Mouse (Mus musculus) adrenal gland, postnatal 14 days (tissue): ENCODE measurements at regions not wholly inside any gene's neighbourhood (a gene's known extent, or its start where the extent isn't known, plus 50 kb on each side); places are given as distances from the start of the nearest gene placed in this dataset.

Experiments
- DNase-seq: peaks from one replicate; pipeline ENCODE4 v3.0.0; 2021; ENCODE audit warnings: mixed read lengths

DNA sequence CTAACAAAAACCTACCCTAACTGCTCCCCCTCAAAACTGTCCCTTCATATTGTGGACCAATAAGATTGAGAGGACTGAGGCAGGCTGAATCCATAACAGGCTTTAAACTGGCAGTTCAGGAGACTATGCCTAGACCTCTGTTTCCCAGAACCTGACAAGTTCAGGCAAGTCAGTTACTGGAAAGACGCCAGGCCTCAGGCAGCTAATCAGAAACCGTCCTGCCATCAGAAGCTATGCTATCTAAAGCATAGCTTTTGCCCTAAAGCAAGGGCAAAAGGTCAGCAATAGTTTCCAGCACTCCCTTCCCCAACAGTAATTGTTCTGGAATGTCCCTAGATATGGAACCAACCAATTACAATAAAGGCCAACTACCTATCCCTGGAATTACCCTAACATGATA, 273.0 kb downstream of the Bche start:
- DNase-seq: no peak

DNA sequence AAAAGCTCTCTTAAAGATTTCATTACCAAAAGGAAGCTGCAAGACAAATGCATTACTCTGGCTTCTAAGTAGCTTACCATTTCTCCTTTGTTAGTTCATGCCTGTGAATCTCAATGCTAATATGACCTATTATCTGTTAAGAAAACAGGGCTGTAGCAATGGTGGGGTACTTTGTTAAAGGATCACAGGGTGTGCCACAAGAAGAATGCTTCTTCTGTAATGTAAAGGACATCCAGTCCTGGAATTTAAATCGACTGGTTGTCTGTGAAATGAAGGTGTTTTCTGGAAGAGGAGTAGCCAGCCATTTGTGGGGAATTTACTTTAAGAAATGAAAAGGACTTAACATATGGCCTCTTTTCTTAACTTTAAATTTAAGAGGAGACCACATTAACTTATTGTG, 273.9 kb downstream of the Bche start:
- no peak for DNase-seq

DNA sequence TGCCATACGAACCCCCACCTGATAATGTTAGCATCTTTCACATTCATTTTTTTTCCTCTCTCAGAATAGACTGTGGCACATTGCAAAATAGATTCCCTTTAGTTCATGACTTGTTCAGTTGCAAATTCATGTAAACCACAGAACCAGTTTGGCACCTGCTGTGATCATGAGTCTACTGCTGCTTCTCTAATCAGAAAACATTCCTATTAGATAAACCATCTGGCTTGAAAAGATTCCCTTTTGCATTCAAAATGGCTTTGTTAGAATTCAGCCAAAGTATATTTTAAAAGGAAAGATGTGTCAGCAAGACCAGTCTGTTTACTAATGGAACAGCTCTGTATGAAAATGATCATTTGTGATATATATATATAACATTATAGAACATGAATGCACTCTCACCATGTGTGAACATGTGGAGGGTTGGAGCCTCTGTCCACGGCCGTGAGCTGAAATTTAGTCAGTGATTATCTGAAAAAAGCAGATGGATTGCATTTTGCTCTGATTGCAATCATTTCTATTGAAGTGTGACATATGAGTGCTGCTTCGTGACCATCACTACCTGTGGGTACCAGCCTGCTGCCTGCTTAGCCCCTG, 298.2 kb downstream of the Bche start:
- DNase-seq: no peak

DNA sequence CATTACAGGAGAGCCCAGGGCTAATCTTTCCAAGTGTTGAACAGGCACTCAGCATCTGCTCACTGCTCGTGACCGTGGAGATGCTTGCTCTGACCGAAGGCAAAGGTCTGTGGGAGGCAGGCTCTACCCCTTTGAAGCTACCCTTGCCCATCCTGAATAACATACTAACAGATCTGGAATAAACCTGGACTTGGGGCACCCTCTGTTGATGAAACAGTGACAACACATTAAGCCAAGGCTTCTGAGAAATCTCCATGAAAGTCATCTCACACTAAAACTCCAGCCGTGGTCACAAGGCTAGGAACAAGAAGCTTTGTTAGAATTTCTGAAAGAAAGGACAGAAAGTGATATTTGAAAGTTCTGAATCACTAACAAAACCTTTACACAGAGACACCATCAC, 306.8 kb downstream of the Bche start:
- DNase-seq: no peak

DNA sequence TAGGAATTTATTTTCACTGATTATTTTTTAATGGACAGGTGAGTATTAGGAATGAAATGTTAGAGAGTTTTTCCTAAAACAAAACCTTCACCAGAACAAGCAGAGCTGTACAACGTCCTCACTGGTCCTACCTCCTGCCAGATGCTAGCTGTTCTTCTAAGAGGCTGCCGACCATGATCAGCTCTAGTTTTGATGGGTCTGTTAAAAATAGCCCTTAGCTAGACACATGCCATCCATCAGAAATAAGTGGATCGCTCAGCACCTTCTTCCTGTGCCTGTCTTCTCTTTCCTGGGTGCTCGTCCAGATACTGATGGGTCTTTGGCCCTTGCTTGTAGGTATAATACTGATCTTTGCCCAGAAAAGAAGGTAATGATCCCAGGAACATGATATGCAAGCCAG, 312.4 kb downstream of the Bche start:
- no peak for DNase-seq

DNA sequence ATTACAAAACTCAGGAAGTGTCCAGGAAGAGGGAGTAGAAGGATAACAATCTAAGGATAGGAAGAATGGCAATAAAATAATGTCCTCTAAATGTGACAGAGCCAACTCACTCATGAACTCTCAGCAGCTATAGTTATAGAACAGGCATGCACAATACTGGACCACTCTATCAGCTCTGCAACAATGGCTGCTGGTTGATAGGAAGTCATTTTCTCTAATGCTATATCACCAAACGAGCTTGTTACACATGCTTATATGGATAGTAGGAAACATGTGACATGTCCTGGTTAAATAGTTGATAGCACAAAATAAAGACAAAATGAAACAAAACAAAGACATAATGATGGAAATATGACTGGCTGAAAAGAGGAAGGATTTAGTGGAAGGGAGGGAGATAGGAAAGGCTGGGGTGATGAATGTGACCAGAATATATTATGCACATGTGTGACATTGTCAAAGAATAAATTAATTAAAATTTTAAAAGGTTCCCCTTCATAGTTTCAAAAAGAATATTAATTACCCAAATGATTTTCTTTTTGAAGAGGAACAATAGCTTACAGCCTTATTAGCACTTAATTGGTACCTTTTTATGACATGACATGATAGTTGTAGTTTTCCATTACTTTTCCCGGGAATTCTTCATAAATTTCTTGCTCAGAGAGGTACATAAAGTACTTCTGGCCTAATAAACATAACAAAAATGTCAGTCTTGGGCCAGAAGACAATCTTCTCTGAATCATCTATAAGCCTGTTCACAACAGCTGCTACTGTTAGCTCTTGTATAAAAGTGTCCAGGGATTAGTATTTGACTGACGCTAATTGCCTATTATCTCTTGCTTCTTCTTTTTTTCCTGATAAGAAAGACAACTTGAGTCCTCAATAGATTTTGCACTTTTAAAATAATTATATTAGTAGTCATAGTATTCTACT, 318.2 kb downstream of the Bche start:
- DNase-seq: no peak

DNA sequence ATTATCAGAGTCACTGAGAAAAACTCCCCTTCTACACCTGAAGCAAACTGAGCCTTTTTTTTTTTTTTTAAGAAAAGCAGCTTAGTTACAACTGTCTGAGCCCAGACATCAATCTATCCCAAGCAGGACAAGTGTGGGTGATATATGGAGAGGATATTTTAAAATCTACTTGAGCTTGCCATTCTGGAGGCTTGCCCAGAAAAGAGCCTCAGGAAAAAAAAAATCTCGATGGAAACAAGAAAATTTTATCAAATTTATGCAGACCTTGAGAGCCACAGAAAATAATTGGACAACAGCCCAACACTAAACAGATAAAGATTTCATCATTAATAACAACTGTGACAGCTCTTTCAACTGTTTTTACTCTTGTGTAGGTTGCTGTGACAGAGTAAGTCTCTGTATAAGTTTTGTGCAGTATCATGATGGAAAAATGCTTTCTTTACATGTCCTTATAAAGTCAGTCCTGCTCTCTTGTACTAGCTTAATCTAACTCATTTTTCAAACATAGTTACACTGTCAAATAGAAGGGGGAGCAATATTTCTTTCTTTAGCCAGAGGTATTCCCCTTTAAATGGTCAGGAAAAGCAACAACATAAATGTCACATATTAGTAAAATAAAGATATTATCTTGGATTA, 297.4 kb upstream of the Slitrk3 start:
- DNase-seq: no peak

DNA sequence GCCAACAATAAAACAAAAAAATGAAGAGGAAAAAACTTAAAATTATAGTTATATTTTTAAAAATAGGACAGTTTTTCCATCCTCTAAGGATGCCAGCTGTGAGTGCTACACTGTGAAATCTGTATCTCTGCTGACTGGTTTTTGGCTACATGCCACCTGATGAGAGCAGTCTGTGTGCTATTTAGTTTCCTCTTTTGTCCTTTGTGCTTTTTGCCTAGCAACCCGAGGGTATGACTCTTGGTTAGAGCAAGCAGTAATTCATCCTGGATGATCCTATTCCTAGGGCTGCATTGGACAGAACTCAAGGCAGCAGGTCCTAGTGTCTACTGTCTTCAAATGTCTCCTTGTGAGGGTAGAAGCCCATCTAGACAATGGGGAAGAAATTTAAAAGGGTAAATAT, 285.6 kb upstream of the Slitrk3 start:
- peak; percentile 8 for DNase-seq

DNA sequence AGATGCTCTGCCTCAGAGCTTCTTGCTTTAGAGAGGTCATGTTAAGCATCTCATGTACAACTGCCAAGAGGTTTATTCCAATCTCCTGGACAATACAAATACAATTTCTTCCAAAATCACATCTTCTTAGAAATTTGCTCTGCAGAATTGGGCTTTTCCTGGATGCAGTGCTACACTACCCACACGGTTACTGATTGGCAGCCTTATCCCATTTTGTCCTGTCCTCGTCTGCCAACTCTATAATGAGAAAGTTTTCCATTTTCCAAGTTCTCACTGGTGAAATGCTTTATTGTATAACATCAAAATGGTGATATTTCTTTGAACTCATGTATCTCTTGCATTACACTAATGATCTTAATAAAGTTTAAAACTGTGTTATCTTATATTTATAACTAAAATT, 282.1 kb upstream of the Slitrk3 start:
- no peak for DNase-seq

DNA sequence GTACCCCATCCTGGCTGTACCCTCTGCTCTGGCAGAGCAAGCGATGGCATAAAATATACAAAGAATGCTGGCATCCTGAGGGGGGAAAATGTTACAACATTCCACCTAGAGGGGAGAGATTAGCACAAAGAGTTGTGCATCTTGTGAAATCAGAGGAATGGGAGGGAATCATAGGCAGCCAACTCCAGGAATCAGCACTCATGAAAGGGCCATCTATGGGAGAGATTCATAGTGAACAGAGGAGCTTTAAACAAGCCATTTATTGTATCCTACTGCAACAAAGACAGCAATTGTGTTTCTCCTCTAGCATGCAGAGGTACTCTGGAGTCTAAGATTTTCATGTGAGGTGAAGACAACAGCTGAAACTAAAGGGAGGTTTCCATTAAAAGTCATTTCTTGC, 265.6 kb upstream of the Slitrk3 start:
- no peak for DNase-seq
